Mouse (Mus musculus): ENCODE measurements around the gene Xpo4.

GRCm38 (mm10) chr14:57554434-57554833 is 110.8 kb downstream of the Xpo4 start:
- no peak for TF ChIP-seq POLR2A (IDR thresholded peaks at IDR 0.05; ENCODE audit: borderline replicate concordance, extremely low read depth, low read depth, low read length)
- no peak for TF ChIP-seq CTCF (IDR thresholded peaks at IDR 0.05; ENCODE audit: insufficient read depth, low read length)
